ENCODE assay signal across 19 mouse cellular contexts in the genomic region with DNA sequence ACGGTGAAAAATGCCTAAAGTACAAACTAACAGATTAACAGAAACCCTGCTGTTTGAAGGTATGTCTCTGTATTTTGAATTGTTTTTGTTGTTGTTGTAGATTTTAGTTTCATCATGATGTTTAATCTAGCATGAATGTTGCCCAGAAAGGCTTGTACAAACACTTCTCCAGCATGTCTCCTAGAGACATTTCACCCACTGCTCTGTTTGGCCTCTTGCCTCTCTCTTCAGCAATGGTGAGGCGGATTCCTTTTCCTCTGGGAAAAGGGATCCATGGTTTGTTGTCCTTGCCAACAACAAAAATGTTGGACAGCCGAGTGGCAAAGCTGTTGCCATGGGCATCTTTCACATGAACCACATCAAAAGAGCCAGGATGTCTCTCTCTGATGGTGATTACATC.
"Had no signal": no experiment of that assay in that cellular context is flagged by ENCODE, and none has a peak within 500 bp of the region (broad histone marks: within the 10 kb centered on the region; RNA-seq: fewer than 3 reads in every experiment).

No protein-coding gene starts in this region.

- H3K4me3 ChIP-seq: lung, embryonic 15.5 days; megakaryocyte, embryonic 14.5 days; midbrain, embryonic 13.5 days; midbrain, embryonic 15.5 days; neural tube, embryonic 12.5 days had no signal

- H3K9me3 ChIP-seq: lung, embryonic 15.5 days; megakaryocyte, embryonic 14.5 days; midbrain, embryonic 13.5 days; midbrain, embryonic 15.5 days; neural tube, embryonic 12.5 days had no signal

- H3K9ac ChIP-seq: lung, embryonic 15.5 days; midbrain, embryonic 13.5 days; midbrain, embryonic 15.5 days; neural tube, embryonic 12.5 days had no signal

- H3K27me3 ChIP-seq: lung, embryonic 15.5 days; megakaryocyte, embryonic 14.5 days; midbrain, embryonic 13.5 days; midbrain, embryonic 15.5 days; neural tube, embryonic 12.5 days had no signal

- ATAC-seq: lung, postnatal 0 days; midbrain, embryonic 13.5 days; midbrain, embryonic 15.5 days had no signal

- H3K27ac ChIP-seq: lung, embryonic 15.5 days; macrophage; midbrain, embryonic 13.5 days; midbrain, embryonic 15.5 days; neural tube, embryonic 12.5 days had no signal

- H3K36me3 ChIP-seq: lung, embryonic 15.5 days; midbrain, embryonic 13.5 days; midbrain, embryonic 15.5 days; neural tube, embryonic 12.5 days had no signal

- DNase-seq: lung, adult 2 months; lung, postnatal 14 days; lung, postnatal 36 days; retina, postnatal 1 day; right cerebral cortex, adult 18-20 months; right cerebral cortex, postnatal 25 days; right cerebral cortex, postnatal 4 days; spleen, adult 18-20 months; thymus, adult 18-20 months; thymus, postnatal 14 days; thymus, postnatal 36 days had no signal

- H3K4me2 ChIP-seq: lung, embryonic 15.5 days; midbrain, embryonic 11.5 days; midbrain, embryonic 13.5 days; midbrain, embryonic 15.5 days; neural tube, embryonic 12.5 days had no signal
